Mouse (Mus musculus) bone marrow macrophage, adult 2 months (primary cell): ENCODE measurements around the gene Col6a1. TPM values are rescaled to one million over a fixed set of nuclear protein-coding genes. Genes with fewer than 3 reads are reported as not detected.

Experiments
- H3K27ac ChIP-seq: 2 replicates; pipeline ENCODE4 v1.5.1; 2012; ENCODE audit warnings: low read depth, low read length; ENCODE audit not compliant: insufficient read depth
- H3K4me1 ChIP-seq: 2 replicates; pipeline ENCODE4 v1.6.1; 2012; ENCODE audit warnings: low read length; ENCODE audit not compliant: control insufficient read depth, insufficient read depth
- H3K4me3 ChIP-seq: 2 replicates; pipeline ENCODE4 v1.5.1; 2012; ENCODE audit warnings: mild to moderate bottlenecking, low read length, moderate library complexity; ENCODE audit not compliant: insufficient read depth
- CTCF ChIP-seq: IDR thresholded peaks from 2 replicates; pipeline ENCODE4 v1.5.1; 2012; ENCODE audit warnings: low read depth, mild to moderate bottlenecking, low read length, moderate library complexity
- POLR2A ChIP-seq: IDR thresholded peaks from 2 replicates; pipeline ENCODE4 v1.6.1; 2012; ENCODE audit warnings: mild to moderate bottlenecking, low read depth, low read length, borderline replicate concordance
- polyA plus RNA-seq: library from polyadenylated mRNA; stranded (reverse); fragments of >200 nt; gene quantifications from 2 replicates; pipeline ENCODE4 v1.2.4, GENCODE M21; 2012; ENCODE audit not compliant: missing spikeins, insufficient read depth, insufficient read length

Gene Col6a1
- polyA plus RNA-seq, 1 experiment, result 3.8 TPM

GRCm38 (mm10) chr10:76683977-76684376 is 42.0 kb downstream of the Col6a1 start:
- Histone ChIP-seq H3K4me1 (no peaks in the 10 kb centered on the region), H3K27ac (no peak overlapping the region), H3K4me3 (no peak overlapping the region)
- no peak for TF ChIP-seq POLR2A
- TF ChIP-seq CTCF, result no peak

DNA sequence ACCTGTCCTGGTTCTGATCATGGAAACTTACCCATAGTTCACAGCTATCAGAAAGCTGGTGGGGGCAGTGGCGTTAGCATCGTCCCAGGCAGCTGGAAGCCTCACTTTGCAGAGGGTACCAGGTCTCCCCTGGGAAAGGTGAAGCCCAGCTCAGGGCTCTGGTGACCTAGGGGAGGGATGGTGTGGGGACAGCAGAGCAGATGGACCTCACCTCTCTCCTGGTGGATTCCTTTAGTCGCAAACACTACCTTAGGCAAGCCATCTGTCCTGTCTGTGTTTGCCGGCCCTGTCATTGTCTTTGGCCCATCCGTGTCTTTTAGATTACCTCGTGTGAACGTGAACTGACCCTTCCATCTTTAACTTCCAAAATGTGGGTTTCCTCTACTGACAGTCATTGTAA is 42.5 kb downstream of the Col6a1 start:
- Histone ChIP-seq H3K4me1 (no peaks in the 10 kb centered on the region), H3K27ac (no peak overlapping the region), H3K4me3 (no peak overlapping the region)
- no peak for TF ChIP-seq POLR2A
- TF ChIP-seq CTCF, result no peak

DNA sequence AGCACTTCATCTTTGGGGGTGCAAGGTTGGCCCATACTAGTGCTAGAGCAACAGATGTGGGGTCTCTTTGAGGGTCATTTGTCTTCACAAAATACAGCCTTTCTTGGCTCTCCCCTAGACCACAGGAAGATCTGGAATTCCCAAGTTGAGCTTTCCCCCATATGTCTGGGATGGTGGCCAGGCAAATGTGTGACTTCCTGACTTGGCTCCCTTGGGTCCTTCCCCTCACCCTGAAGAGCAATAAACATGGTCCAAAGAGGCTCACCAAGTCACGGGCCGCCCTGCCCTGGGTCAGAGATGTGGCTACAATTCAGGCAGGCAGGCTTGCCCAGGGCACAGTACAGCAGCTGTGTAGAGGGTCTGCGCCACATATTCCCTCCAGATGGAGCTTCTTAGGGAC is 44.1 kb downstream of the Col6a1 start:
- Histone ChIP-seq H3K4me3 (no peak overlapping the region), H3K4me1 (no peaks in the 10 kb centered on the region), H3K27ac (no peak overlapping the region)
- no peak for TF ChIP-seq CTCF
- TF ChIP-seq POLR2A, result no peak

GRCm38 (mm10) chr10:76680758-76681650 is 45.0 kb downstream of the Col6a1 start:
- TF ChIP-seq CTCF (no peak), POLR2A (no peak)
- H3K4me1 ChIP-seq, result no peaks in the 10 kb centered on the region
- H3K4me3 ChIP-seq, result no peak overlapping the region
- no peak overlapping the region for H3K27ac ChIP-seq

DNA sequence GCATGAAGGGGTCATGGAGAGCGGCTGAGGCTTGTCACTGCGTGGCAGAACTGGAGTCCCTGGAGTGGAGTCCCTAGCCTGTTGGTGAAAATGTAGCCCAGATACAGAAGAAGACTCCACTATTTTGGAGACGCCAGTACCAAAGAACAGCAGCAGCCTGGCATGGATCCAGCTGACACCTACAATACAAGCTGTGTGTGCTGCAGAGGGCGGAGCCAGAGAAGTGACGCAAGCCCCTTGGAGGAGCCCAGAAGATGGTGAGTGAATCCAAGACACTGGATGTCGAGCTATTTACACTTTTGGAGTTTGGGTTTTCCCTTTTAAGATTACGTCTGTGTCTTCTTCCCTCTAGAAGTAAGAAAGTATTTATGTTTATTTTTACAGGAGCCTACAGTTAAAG is 47.8 kb downstream of the Col6a1 start:
- TF ChIP-seq CTCF (no peak), POLR2A (no peak)
- Histone ChIP-seq H3K27ac (no peak overlapping the region), H3K4me3 (no peak overlapping the region), H3K4me1 (no peaks in the 10 kb centered on the region)

DNA sequence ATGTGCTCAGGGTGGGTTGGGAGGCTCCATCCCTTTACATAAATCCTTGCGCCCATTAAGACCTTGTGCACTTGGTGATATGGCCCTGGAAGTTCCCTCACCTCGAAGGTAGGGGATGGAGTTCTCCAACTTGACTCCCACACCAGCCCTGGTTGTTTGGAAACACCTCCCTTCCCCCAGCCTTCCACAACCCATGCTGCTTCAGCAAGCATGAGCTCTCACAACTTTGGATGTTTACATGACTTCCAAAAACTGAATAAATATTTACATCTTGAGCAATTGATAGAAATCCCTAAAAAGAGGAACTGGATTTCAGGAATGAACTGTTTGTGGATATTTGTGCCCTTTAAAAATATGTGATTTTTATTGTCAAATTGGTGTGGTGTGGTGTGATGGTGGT is 50.7 kb downstream of the Col6a1 start:
- Histone ChIP-seq H3K4me3 (no peak overlapping the region), H3K27ac (no peak overlapping the region), H3K4me1 (no peaks in the 10 kb centered on the region)
- no peak for TF ChIP-seq CTCF
- no peak for TF ChIP-seq POLR2A

GRCm38 (mm10) chr10:76674581-76674980 is 51.4 kb downstream of the Col6a1 start:
- H3K4me1 ChIP-seq, result no peaks in the 10 kb centered on the region
- TF ChIP-seq CTCF, result no peak
- TF ChIP-seq POLR2A, result no peak
- no peak overlapping the region for H3K4me3 ChIP-seq
- H3K27ac ChIP-seq, result no peak overlapping the region

DNA sequence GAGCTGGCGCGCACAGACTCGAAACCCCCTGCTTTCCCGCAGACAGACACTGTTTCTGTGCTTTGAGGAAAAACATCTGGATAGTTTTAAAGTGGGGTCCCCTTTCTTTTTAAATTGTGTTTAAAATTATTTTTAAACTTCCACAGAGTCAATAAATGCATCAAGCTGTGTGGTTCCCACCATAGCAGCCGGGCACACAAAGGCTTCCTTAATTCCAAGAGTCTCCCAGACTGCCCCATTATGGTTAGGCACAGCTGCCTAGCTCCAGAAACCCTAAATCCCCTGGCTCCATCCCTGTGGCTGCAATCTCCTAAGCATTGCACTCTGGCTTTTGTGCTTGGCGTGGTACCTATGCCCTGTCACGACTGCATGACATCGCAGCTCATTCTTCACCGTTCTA is 54.0 kb downstream of the Col6a1 start:
- no peak overlapping the region for H3K4me3 ChIP-seq
- H3K27ac ChIP-seq, result no peak overlapping the region
- TF ChIP-seq POLR2A (no peak), CTCF (no peak)
- H3K4me1 ChIP-seq, result no peaks in the 10 kb centered on the region

DNA sequence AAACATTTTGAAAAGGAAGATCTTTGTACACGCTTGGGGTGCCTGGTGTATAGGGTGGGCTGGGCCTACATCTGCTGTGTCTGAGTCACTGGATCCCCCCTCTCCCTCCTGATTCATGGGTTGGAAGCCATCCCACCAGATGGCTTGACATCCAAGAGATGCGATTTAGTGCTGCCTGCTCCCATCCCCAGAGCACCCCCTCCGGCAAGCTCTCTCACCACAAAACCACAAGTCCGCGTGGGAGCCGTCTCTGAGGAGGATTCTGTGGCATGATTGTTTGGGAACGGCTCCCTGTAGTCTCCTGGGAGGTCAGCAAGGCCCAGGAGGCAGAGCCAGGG is 57.1 kb downstream of the Col6a1 start:
- no peak overlapping the region for H3K27ac ChIP-seq
- H3K4me3 ChIP-seq, result no peak overlapping the region
- TF ChIP-seq CTCF (no peak), POLR2A (no peak)
- H3K4me1 ChIP-seq, result no peaks in the 10 kb centered on the region

DNA sequence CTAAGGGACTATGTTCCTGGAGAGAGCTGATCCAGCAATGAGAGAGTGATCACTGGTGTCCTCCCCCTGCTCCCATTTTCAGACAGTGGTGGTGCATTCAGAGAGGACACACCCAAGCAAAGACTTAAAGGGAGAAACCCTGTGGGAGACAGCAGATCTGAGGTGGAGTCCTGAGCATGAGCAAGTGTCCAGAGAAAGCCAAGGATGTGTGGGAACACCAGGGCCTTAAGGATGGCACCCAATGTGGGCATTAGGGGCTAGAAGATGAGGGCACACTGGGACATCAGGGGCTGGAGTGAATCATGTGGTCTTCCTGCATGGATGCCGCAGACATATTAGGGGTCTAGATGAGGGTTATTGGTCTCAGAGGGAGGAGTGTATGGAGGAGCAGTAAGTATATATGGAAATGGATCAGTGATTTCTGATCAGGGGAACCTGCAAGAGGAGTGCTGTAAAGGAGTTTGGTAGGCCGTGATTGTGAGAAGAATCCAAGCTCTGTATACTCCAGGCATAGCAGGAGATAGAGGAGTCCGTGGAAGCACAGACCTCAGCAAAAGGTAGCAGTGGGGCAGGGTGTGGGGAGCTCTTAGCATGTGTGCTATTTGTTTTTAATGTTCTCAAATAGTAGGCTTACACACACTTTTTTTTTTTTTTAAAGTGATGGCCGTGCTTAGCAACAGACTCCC is 57.6 kb downstream of the Col6a1 start:
- TF ChIP-seq POLR2A (no peak), CTCF (no peak)
- H3K27ac ChIP-seq, result no peak overlapping the region
- H3K4me1 ChIP-seq, result no peaks in the 10 kb centered on the region
- no peak overlapping the region for H3K4me3 ChIP-seq
